Mouse (Mus musculus) mouse trophoblast stem cell (cell line): ENCODE measurements around the gene Cep104.

Source experiments
- in situ Hi-C, 2 experiments: fragments of 300-500 bp; cut with MseI, MboI; formaldehyde crosslinking; loops; 2 replicates in 1 of 2; 3 replicates in 1 of 2; pipeline ENCODE4 v1.15.1; 2025

The Cep104 gene

GRCm38 (mm10) chr4:153979243-153979642 is 4.2 kb downstream of the Cep104 start:
- in situ Hi-C loops: loop anchor here in 1 of 2 experiments (25.0 kb wide), 1 partner anchor 1817 kb away; the partner anchor contains the start of genes Espn and Hes2

GRCm38 (mm10) chr4:153980470-153980869 is 5.5 kb downstream of the Cep104 start:
- in situ Hi-C loops: loop anchor here in 1 of 2 experiments (25.0 kb wide), 1 partner anchor 1818 kb away; the partner anchor contains the start of genes Espn and Hes2

- in situ Hi-C loops: loop anchor here in 1 of 2 experiments (25.0 kb wide), 1 partner anchor 1830 kb away; the partner anchor contains the start of genes Espn and Hes2
Measured at GRCm38 (mm10) chr4:153992715-153993114, 17.7 kb downstream of the Cep104 start.

- in situ Hi-C loops: loop anchor here in 1 of 2 experiments (25.0 kb wide), 1 partner anchor 1831 kb away; the partner anchor contains the start of genes Espn and Hes2
Measured at GRCm38 (mm10) chr4:153993505-153993904, 18.5 kb downstream of the Cep104 start.

- in situ Hi-C loops: no loop called here
Measured at GRCm38 (mm10) chr4:154005488-154005887, 30.5 kb downstream of the Cep104 start.

- in situ Hi-C loops: no loop called here
Measured at GRCm38 (mm10) chr4:154006264-154006663, 31.3 kb downstream of the Cep104 start.

GRCm38 (mm10) chr4:154007759-154008158 is 32.8 kb downstream of the Cep104 start:
- in situ Hi-C loops: no loop called here

GRCm38 (mm10) chr4:154010907-154011645 is 36.1 kb downstream of the Cep104 start:
- in situ Hi-C loops: no loop called here

GRCm38 (mm10) chr4:154011646-154012089 is 36.7 kb downstream of the Cep104 start, which contains the start of gene Lrrc47:
Gene Lrrc47, plus strand, starts transcription at chr4:154011731.
- in situ Hi-C loops: no loop called here

- in situ Hi-C loops: no loop called here
Measured at GRCm38 (mm10) chr4:154012132-154012882, 37.3 kb downstream of the Cep104 start.

- in situ Hi-C loops: no loop called here
Measured at GRCm38 (mm10) chr4:154015476-154015875, 40.5 kb downstream of the Cep104 start.

GRCm38 (mm10) chr4:154019571-154019970 is 44.6 kb downstream of the Cep104 start:
- in situ Hi-C loops: no loop called here

GRCm38 (mm10) chr4:154021432-154021831 is 46.4 kb downstream of the Cep104 start:
- in situ Hi-C loops: no loop called here

GRCm38 (mm10) chr4:154022407-154022806 is 47.4 kb downstream of the Cep104 start:
- in situ Hi-C loops: no loop called here

GRCm38 (mm10) chr4:154022844-154023243 is 47.9 kb downstream of the Cep104 start:
- in situ Hi-C loops: no loop called here

- in situ Hi-C loops: no loop called here
Measured at GRCm38 (mm10) chr4:154023754-154024601, 49.0 kb downstream of the Cep104 start.

- in situ Hi-C loops: no loop called here
Measured at GRCm38 (mm10) chr4:154024729-154025521, 49.9 kb downstream of the Cep104 start.

- in situ Hi-C loops: no loop called here
Measured at GRCm38 (mm10) chr4:154025641-154026440, 50.8 kb downstream of the Cep104 start, which contains the start of gene Smim1. Gene Smim1, minus strand, starts transcription at chr4:154026230.

- in situ Hi-C loops: no loop called here
Measured at GRCm38 (mm10) chr4:154026441-154026761, 51.4 kb downstream of the Cep104 start.

- in situ Hi-C loops: no loop called here
Measured at GRCm38 (mm10) chr4:154028066-154028465, 53.1 kb downstream of the Cep104 start.
